Mouse (Mus musculus) midbrain, postnatal 0 days (tissue): ENCODE measurements around the gene Bphl. TPM values are rescaled to one million over a fixed set of nuclear protein-coding genes. Genes with fewer than 3 reads are reported as not detected.
A peak's percentile ranks its signal among the peaks of the same experiment; 100 is the strongest.

Source experiments
- ATAC-seq: fragments of 200-750 bp; cut with Nextera tagmentation; 2 replicates; pipeline ENCODE4 v1.8.0; 2017; ENCODE audit warnings: moderate number of reproducible peaks, mild to moderate bottlenecking, moderate TSS enrichment, moderate library complexity; ENCODE audit not compliant: low FRiP score
- DNase-seq: peaks from one replicate; pipeline ENCODE4 v3.0.0-alpha.2; 2015; ENCODE audit warnings: low spot score
- H3K27ac ChIP-seq: fragments of 300-500 bp; sonication (generic); 2 replicates; pipeline ENCODE4 v1.5.1; 2014; ENCODE audit warnings: low read depth, mild to moderate bottlenecking, low read length, mixed read lengths
- H3K27me3 ChIP-seq: fragments of 300-500 bp; sonication (generic); 2 replicates; pipeline ENCODE4 v1.6.1; 2014; ENCODE audit warnings: low read length, control low read depth, mixed read lengths; ENCODE audit not compliant: insufficient read depth
- H3K36me3 ChIP-seq: fragments of 300-500 bp; sonication (generic); 2 replicates; pipeline ENCODE4 v1.6.1; 2014; ENCODE audit warnings: low read length, control low read depth, mixed read lengths; ENCODE audit not compliant: insufficient read depth
- H3K4me1 ChIP-seq: fragments of 300-500 bp; sonication (generic); 2 replicates; pipeline ENCODE4 v1.6.1; 2014; ENCODE audit warnings: mild to moderate bottlenecking, control low read depth, antibody characterized with exemption, low read length, mixed read lengths; ENCODE audit not compliant: insufficient read depth
- H3K4me2 ChIP-seq: fragments of 300-500 bp; sonication (generic); 2 replicates; pipeline ENCODE4 v1.6.1; 2014; ENCODE audit warnings: low read depth, mild to moderate bottlenecking, low read length, mixed read lengths; ENCODE audit not compliant: poor library complexity, severe bottlenecking
- H3K4me3 ChIP-seq: fragments of 300-500 bp; sonication (generic); 2 replicates; pipeline ENCODE4 v1.5.1; 2014; ENCODE audit warnings: low read depth, mild to moderate bottlenecking, low read length, moderate library complexity
- H3K9ac ChIP-seq: fragments of 300-500 bp; sonication (generic); replicated peaks from 2 replicates; pipeline ENCODE4 v1.6.1; 2014; ENCODE audit warnings: mild to moderate bottlenecking, low read length, moderate library complexity, mixed read lengths; ENCODE audit not compliant: poor library complexity, severe bottlenecking
- H3K9me3 ChIP-seq: fragments of 300-500 bp; sonication (generic); 2 replicates; pipeline ENCODE4 v1.6.1; 2016; ENCODE audit warnings: low read length, control low read depth
- CTCF ChIP-seq: IDR thresholded peaks from 2 replicates; pipeline ENCODE4 v1.5.1; 2016; ENCODE audit warnings: antibody characterized with exemption, mild to moderate bottlenecking
- WGBS: fragments of 180-500 bp; shearing (Covaris S2); extraction: QIAGEN DNeasy Blood & Tissue Kit; methylation state at CpG from one replicate; pipeline ENCODE4 v1.1.7; 2014; 5-methylcytosine and 5-hydroxymethylcytosine counted together
- polyA plus RNA-seq: library from polyadenylated mRNA; unstranded; fragments of >200 nt; fragmentation: Nextera tagmentation; extraction: Ambion mirVana; gene quantifications from 2 replicates; pipeline ENCODE4 v1.2.1, GENCODE M21; 2015
- total RNA-seq: library from RNA; depleted of rRNA; stranded (reverse); fragments of >200 nt; gene quantifications from 2 replicates; pipeline ENCODE4 v1.2.3, GENCODE M21; 2014

Bphl gene
- total and polyA plus RNA-seq, 2 experiments from 2014 or later: 42.7 to 47.7 TPM

- Histone ChIP-seq H3K4me1 (no peaks in the 10 kb centered on the region), H3K9ac (no peak overlapping the region), H3K36me3 (peaks cover 11% of the 10 kb centered on the region; the same call in 1 of the 2 replicates), H3K4me2 (no peak overlapping the region), H3K4me3 (no peak overlapping the region), H3K27ac (no peak overlapping the region), H3K9me3 (no peaks in the 10 kb centered on the region), H3K27me3 (no peaks in the 10 kb centered on the region)
- ATAC-seq: peak; percentile 92
- DNase-seq: peak; percentile 95
- 35% methylated on average over 11 of the region's 11 CpGs for WGBS
- peak; percentile 98 for TF ChIP-seq CTCF
Observed at GRCm38 (mm10) chr13:34046421-34047012, 9.1 kb downstream of the Bphl start.

- Histone ChIP-seq H3K4me3 (no peak overlapping the region), H3K36me3 (peaks cover 14% of the 10 kb centered on the region; the same call in 1 of the 2 replicates), H3K9ac (no peak overlapping the region), H3K27ac (no peak overlapping the region), H3K9me3 (no peaks in the 10 kb centered on the region), H3K4me1 (no peaks in the 10 kb centered on the region), H3K4me2 (no peak overlapping the region), H3K27me3 (no peaks in the 10 kb centered on the region)
- no peak for DNase-seq
- ATAC-seq: no peak
- 45% methylated on average over 3 of the region's 3 CpGs for WGBS
- no peak for TF ChIP-seq CTCF
Observed at GRCm38 (mm10) chr13:34047526-34047925, 10.1 kb downstream of the Bphl start.

- Histone ChIP-seq H3K36me3 (peaks cover 23% of the 10 kb centered on the region), H3K27me3 (no peaks in the 10 kb centered on the region), H3K4me3 (no peak overlapping the region), H3K4me1 (no peaks in the 10 kb centered on the region), H3K9ac (no peak overlapping the region), H3K4me2 (no peak overlapping the region), H3K27ac (no peak overlapping the region), H3K9me3 (no peaks in the 10 kb centered on the region)
- ATAC-seq (no peak), DNase-seq (no peak)
- TF ChIP-seq CTCF: no peak
- 93% methylated on average over 8 of the region's 8 CpGs for WGBS
Observed at GRCm38 (mm10) chr13:34050479-34050878, 13.1 kb downstream of the Bphl start.

GRCm38 (mm10) chr13:34051692-34052091 lies 14.3 kb downstream of the Bphl start:
- Histone ChIP-seq H3K9me3 (no peaks in the 10 kb centered on the region), H3K27me3 (no peaks in the 10 kb centered on the region), H3K36me3 (peaks cover 26% of the 10 kb centered on the region), H3K27ac (no peak overlapping the region), H3K4me3 (no peak overlapping the region), H3K9ac (no peak overlapping the region), H3K4me2 (no peak overlapping the region), H3K4me1 (no peaks in the 10 kb centered on the region)
- 94% methylated on average over 3 of the region's 3 CpGs for WGBS
- DNase-seq: no peak
- no peak for ATAC-seq
- TF ChIP-seq CTCF: no peak

GRCm38 (mm10) chr13:34053673-34054282 lies 16.4 kb downstream of the Bphl start:
- Histone ChIP-seq H3K9ac (no peak overlapping the region), H3K9me3 (no peaks in the 10 kb centered on the region), H3K4me1 (no peaks in the 10 kb centered on the region), H3K4me2 (no peak overlapping the region), H3K27me3 (no peaks in the 10 kb centered on the region), H3K4me3 (no peak overlapping the region), H3K36me3 (peaks cover 20% of the 10 kb centered on the region), H3K27ac (no peak overlapping the region)
- no peak for TF ChIP-seq CTCF
- ATAC-seq: no peak
- DNase-seq: no peak
- WGBS: 76% methylated on average over 13 of the region's 13 CpGs

GRCm38 (mm10) chr13:34054391-34054790 lies 17.0 kb downstream of the Bphl start:
- Histone ChIP-seq H3K9ac (no peak overlapping the region), H3K36me3 (peaks cover 20% of the 10 kb centered on the region), H3K4me2 (no peak overlapping the region), H3K4me1 (no peaks in the 10 kb centered on the region), H3K27ac (no peak overlapping the region), H3K4me3 (no peak overlapping the region), H3K9me3 (no peaks in the 10 kb centered on the region), H3K27me3 (no peaks in the 10 kb centered on the region)
- no peak for TF ChIP-seq CTCF
- 62% methylated on average over 4 of the region's 4 CpGs for WGBS
- no peak for DNase-seq
- no peak for ATAC-seq
